Mouse (Mus musculus) megakaryocyte, embryonic 14.5 days (primary cell): ENCODE measurements around the gene Meis2.

Source experiments
- FLI1 ChIP-seq: IDR thresholded peaks from 2 replicates; pipeline ENCODE4 v1.6.1; 2012; ENCODE audit warnings: low read length, inconsistent platforms, mixed read lengths
- GATA1 ChIP-seq: IDR thresholded peaks from 3 replicates; pipeline ENCODE4 v1.6.1; 2012; ENCODE audit warnings: mixed read lengths, low read length, inconsistent platforms, borderline replicate concordance

DNA sequence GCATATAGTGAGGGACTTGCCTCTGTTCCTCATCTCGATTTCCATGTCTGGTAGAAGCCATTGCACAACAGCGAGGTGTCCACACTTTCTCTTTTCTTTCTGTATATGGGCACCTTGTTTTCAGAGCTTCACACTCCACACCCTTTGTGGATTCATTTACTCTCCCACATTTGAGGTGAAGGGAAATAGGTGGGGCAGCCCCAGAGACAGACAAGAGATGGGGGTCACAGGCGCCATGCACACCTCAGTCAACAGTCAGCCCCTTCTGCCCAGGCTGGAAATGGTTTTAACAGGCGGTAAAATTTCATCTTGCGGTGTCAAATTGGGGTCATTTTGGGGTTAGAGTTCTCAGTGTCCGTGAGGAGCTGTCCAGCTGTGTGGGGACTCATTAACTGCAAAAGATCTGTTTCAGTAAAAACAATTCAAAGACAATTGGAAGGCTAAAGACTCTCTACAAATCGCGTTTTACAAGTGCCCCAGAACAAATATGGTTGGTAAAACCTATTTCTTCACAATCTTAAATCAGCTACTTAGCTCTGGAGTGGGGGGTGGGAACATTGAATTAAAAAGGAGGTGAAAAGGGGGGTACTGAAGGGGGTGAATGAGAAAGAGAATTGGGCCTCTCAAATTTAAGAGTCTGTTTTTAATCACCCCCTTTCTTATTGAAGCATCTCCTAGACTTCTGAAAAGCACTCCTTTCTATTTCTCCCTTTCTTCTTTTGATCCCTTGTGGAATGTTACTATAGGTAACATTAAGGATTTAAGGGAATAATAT is 4.0 kb upstream of the Meis2 start:
- no peak for TF ChIP-seq FLI1
- TF ChIP-seq GATA1, result no peak
